Mouse (Mus musculus): ENCODE measurements around the gene Snx15. TPM values are rescaled to one million over a fixed set of nuclear protein-coding genes. Genes with fewer than 3 reads are reported as not detected.

The Snx15 gene
- polyA plus RNA-seq, 1 experiment from 2014 or later: 35.3 TPM

DNA sequence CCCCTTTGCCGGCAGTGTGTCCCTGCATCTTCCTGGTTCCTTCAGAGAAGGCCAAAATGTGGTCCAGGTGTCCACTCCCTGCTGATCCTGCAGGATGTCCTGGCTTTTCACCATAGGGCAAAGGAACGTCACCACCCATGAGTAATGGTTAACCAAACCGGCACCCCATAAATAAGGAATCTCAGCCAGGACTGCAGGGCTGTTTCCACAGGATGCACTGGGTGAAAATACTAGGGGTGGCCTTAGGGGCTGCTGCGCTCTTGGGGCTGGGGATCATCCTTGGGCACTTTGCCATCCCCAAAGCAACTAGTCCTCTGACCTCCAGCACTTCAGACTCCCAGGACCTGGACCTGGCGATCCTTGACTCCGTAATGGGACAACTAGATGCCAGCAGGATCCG lies 22.5 kb downstream of the Snx15 start, which contains the start of gene Naaladl1:
Naaladl1 (plus strand) TSS at position 197 of the 400 bp plus-strand sequence.
- no peaks in the 10 kb centered on the region for H3K36me3 ChIP-seq (ENCODE audit: insufficient read depth)
- no peak within 1 kb of the TSS for H3K4me2 ChIP-seq
- 81% methylated on average over 7 of the region's 7 CpGs for whole genome bisulfite sequencing
- ATAC-seq (ENCODE audit: insufficient read depth): no peak
- H3K4me3 ChIP-seq (ENCODE audit: low read depth, low read length): no peak within 1 kb of the TSS
- no peak within 1 kb of the TSS for H3K27ac ChIP-seq (ENCODE audit: low read depth)
- no peaks in the 10 kb centered on the region for H3K4me1 ChIP-seq (ENCODE audit: insufficient read depth)
- no peak within 1 kb of the TSS; the same call in 1 of the 2 replicates for H3K9ac ChIP-seq
- TF ChIP-seq CTCF (IDR thresholded peaks at IDR 0.05; ENCODE audit: low read depth): no peak
- H3K27me3 ChIP-seq (ENCODE audit: insufficient read depth, low read length): no peaks in the 10 kb centered on the region
- no peak for DNase-seq
- no peaks in the 10 kb centered on the region for H3K9me3 ChIP-seq (ENCODE audit: low read depth, low read length)

DNA sequence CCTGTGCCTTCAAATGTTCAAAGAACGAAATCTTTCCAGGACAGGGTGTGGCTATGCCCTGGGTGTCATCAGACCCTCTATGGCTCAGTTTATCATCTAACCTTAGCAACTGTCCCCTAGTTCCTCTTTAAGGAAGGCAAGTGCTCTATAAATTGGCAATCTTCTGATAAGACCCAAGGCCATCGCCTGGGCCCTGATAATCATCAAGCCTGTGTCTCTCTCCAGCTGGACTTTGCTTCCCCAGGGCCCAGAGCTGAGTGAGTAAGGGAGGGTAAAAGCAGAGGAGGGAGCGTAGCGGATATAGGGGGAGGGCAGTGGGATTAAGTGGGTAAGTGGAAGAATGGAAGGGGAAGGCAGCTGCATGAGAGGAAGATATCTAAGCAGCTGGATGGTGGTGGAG lies 23.6 kb downstream of the Snx15 start:
- no peak overlapping the region for H3K4me3 ChIP-seq (ENCODE audit: low read depth, low read length)
- no peaks in the 10 kb centered on the region for H3K9me3 ChIP-seq (ENCODE audit: low read depth, low read length)
- no peaks in the 10 kb centered on the region for H3K36me3 ChIP-seq (ENCODE audit: insufficient read depth)
- no peak overlapping the region for H3K27ac ChIP-seq (ENCODE audit: low read depth)
- no peaks in the 10 kb centered on the region for H3K4me1 ChIP-seq (ENCODE audit: insufficient read depth)
- WGBS: 69% methylated on average over 4 of the region's 4 CpGs
- H3K27me3 ChIP-seq (ENCODE audit: insufficient read depth, low read length): no peaks in the 10 kb centered on the region
- no peak overlapping the region for H3K4me2 ChIP-seq
- no peak for ATAC-seq (ENCODE audit: insufficient read depth)
- DNase-seq: no peak
- no peak for TF ChIP-seq CTCF (IDR thresholded peaks at IDR 0.05; ENCODE audit: low read depth)
- no peak overlapping the region; the same call in 1 of the 2 replicates for H3K9ac ChIP-seq

DNA sequence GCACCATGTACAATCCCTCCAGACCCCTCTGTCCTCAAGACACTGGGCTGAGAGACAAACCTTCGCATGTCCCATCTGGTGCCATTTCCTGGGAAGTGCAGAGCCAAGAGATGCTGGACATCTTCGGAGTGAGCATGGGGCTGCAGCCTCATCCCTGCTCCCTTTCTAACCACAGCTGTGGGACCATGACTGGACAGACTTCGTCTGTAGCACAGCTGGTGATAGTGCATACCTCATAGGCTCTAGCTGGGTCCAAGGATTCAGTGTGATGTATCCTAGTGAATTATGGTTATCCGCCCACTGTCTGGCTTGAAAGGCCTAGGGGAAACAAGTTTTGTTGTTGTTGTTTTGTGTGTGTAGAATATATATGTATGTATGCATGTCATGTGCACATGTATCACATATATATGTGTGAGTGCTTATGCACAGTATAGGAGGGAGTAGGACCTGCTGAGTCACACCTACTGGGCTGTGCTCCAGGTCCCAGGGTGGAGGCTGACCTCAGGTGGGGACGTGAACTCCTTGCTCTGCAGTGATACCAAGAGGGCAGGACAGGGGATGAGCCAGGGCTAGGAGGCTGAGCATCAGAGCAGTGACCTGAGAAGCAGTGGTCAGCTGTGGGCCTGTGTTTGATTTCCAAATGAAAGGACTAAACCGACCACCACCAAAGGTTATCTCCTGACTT lies 25.8 kb downstream of the Snx15 start:
- WGBS: 74% methylated on average over 6 of the region's 6 CpGs
- no peak for ATAC-seq (ENCODE audit: insufficient read depth)

GRCm38 (mm10) chr19:6101186-6101585 lies 26.9 kb downstream of the Snx15 start:
- Histone ChIP-seq H3K4me1 (ENCODE audit: insufficient read depth) (no peaks in the 10 kb centered on the region), H3K36me3 (ENCODE audit: insufficient read depth) (0 out of 2 replicates have a peak, but pooled peaks cover 10% of the 10 kb centered on the region), H3K9ac (no peak overlapping the region), H3K27ac (ENCODE audit: low read depth) (no peak overlapping the region), H3K4me2 (no peak overlapping the region), H3K9me3 (ENCODE audit: low read depth, low read length) (no peaks in the 10 kb centered on the region), H3K27me3 (ENCODE audit: insufficient read depth, low read length) (no peaks in the 10 kb centered on the region), H3K4me3 (ENCODE audit: low read depth, low read length) (no peak overlapping the region)
- DNase-seq: no peak
- WGBS: 51% methylated on average over 6 of the region's 6 CpGs
- no peak for TF ChIP-seq CTCF (IDR thresholded peaks at IDR 0.05; ENCODE audit: low read depth)
- no peak for ATAC-seq (ENCODE audit: insufficient read depth)

More for the DNA sequence above, 25.8 kb downstream of the Snx15 start:
- no peak for DNase-seq
- Histone ChIP-seq H3K27me3 (ENCODE audit: insufficient read depth, low read length) (no peaks in the 10 kb centered on the region), H3K9ac (no peak overlapping the region), H3K9me3 (ENCODE audit: low read depth, low read length) (no peaks in the 10 kb centered on the region), H3K4me1 (ENCODE audit: insufficient read depth) (no peaks in the 10 kb centered on the region), H3K4me2 (no peak overlapping the region), H3K36me3 (ENCODE audit: insufficient read depth) (0 out of 2 replicates have a peak, but pooled peaks cover 10% of the 10 kb centered on the region), H3K4me3 (ENCODE audit: low read depth, low read length) (no peak overlapping the region), H3K27ac (ENCODE audit: low read depth) (no peak overlapping the region)
- no peak for TF ChIP-seq CTCF (IDR thresholded peaks at IDR 0.05; ENCODE audit: low read depth)

DNA sequence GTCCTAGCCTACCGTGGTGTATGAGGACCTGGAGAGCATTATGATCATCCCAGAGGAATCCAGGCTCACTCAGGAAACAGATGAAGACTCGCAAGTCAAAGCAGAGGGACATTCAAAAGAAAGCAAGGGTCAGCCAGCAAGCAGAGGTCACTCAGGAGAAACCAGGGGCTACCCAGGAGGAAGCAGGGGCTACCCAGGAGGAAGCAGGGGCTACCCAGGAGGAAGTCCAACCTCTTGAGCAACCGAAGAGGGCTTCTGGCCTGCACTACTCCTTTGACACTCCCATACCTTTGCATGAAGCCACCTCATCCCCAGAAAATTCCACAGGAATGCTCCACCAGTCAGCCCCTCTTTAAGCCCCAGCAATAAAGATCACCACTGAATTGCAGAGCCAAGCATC lies 30.3 kb downstream of the Snx15 start:
- DNase-seq: no peak
- Histone ChIP-seq H3K27ac (ENCODE audit: low read depth) (no peak overlapping the region), H3K4me3 (ENCODE audit: low read depth, low read length) (no peak overlapping the region), H3K4me1 (ENCODE audit: insufficient read depth) (no peaks in the 10 kb centered on the region), H3K9ac (no peak overlapping the region), H3K4me2 (no peak overlapping the region), H3K36me3 (ENCODE audit: insufficient read depth) (peaks cover 34% of the 10 kb centered on the region), H3K27me3 (ENCODE audit: insufficient read depth, low read length) (no peaks in the 10 kb centered on the region), H3K9me3 (ENCODE audit: low read depth, low read length) (no peaks in the 10 kb centered on the region)
- no peak for ATAC-seq (ENCODE audit: insufficient read depth)
- 69% methylated on average over 3 of the region's 3 CpGs for WGBS
- no peak for TF ChIP-seq CTCF (IDR thresholded peaks at IDR 0.05; ENCODE audit: low read depth)

DNA sequence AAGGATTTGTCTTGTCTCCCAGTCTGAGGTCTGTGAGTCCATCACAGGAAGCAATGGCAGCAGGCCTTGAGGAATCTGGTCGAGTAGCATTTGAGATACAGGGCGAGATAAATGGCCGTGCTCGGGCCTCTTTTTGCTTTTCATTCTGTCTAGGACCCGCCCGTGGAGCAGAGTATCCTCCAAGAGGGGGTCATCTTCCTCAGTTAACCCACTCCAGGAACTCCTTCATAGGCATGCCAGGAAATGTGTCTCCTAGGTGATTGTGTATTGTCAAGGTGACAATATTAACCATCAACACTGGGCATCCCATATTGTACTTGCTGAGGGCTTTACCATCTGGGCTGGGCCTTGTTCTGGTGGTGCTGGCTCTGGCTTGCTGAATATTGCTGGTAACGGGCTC lies 34.0 kb downstream of the Snx15 start, which contains the start of gene AC131692.1:
AC131692.1 (plus strand) TSS at position 301 of the 400 bp plus-strand sequence.
- peaks cover 70% of the 10 kb centered on the region for H3K36me3 ChIP-seq (ENCODE audit: insufficient read depth)
- no peak within 1 kb of the TSS for H3K27ac ChIP-seq (ENCODE audit: low read depth)
- DNase-seq (no peak), ATAC-seq (ENCODE audit: insufficient read depth) (no peak)
- no peaks in the 10 kb centered on the region for H3K9me3 ChIP-seq (ENCODE audit: low read depth, low read length)
- no peak within 1 kb of the TSS; the same call in 1 of the 2 replicates for H3K9ac ChIP-seq
- 85% methylated on average over 7 of the region's 7 CpGs for WGBS
- no peak for TF ChIP-seq CTCF (IDR thresholded peaks at IDR 0.05; ENCODE audit: low read depth)
- H3K4me2 ChIP-seq: no peak within 1 kb of the TSS
- no peaks in the 10 kb centered on the region for H3K4me1 ChIP-seq (ENCODE audit: insufficient read depth)
- no peaks in the 10 kb centered on the region for H3K27me3 ChIP-seq (ENCODE audit: insufficient read depth, low read length)
- H3K4me3 ChIP-seq (ENCODE audit: low read depth, low read length): no peak within 1 kb of the TSS

- 94% methylated on average over 13 of the region's 13 CpGs for WGBS
- no peak overlapping the region for H3K9ac ChIP-seq
- H3K9me3 ChIP-seq (ENCODE audit: low read depth, low read length): no peaks in the 10 kb centered on the region
- no peaks in the 10 kb centered on the region for H3K27me3 ChIP-seq (ENCODE audit: insufficient read depth, low read length)
- H3K4me3 ChIP-seq (ENCODE audit: low read depth, low read length): no peak overlapping the region
- H3K4me1 ChIP-seq (ENCODE audit: insufficient read depth): peaks cover 3% of the 10 kb centered on the region
- no peak overlapping the region for H3K27ac ChIP-seq (ENCODE audit: low read depth)
- no peak for ATAC-seq (ENCODE audit: insufficient read depth)
- H3K36me3 ChIP-seq (ENCODE audit: insufficient read depth): peaks cover 73% of the 10 kb centered on the region
- no peak for DNase-seq
- H3K4me2 ChIP-seq: no peak overlapping the region
- TF ChIP-seq CTCF (IDR thresholded peaks at IDR 0.05; ENCODE audit: low read depth): no peak
Observed at GRCm38 (mm10) chr19:6088841-6089240, 39.3 kb downstream of the Snx15 start.

Measured in lung, embryonic 14.5 days (tissue).